Mouse (Mus musculus) heart, postnatal 14 days (tissue): ENCODE measurements around the gene Slc1a7. TPM values are rescaled to one million over a fixed set of nuclear protein-coding genes. Genes with fewer than 3 reads are reported as not detected.
A peak's percentile ranks its signal among the peaks of the same experiment; 100 is the strongest.

Experiments used
- DNase-seq, 2 experiments: peaks; one replicate each; pipeline ENCODE4 v3.0.0; 2021 to 2022
- intact Hi-C: fragments of 180-260 bp; cut with DNase I; formaldehyde crosslinking; loops from one replicate; pipeline ENCODE4 v1.15.1; 2025
- total RNA-seq, 2 experiments: library from RNA; stranded (reverse); gene quantifications; 2 replicates each; pipeline ENCODE4 v1.2.3; 2021

Gene Slc1a7
- total RNA-seq, 2 experiments from 2014 or later: 0.07 to 0.14 TPM

DNA sequence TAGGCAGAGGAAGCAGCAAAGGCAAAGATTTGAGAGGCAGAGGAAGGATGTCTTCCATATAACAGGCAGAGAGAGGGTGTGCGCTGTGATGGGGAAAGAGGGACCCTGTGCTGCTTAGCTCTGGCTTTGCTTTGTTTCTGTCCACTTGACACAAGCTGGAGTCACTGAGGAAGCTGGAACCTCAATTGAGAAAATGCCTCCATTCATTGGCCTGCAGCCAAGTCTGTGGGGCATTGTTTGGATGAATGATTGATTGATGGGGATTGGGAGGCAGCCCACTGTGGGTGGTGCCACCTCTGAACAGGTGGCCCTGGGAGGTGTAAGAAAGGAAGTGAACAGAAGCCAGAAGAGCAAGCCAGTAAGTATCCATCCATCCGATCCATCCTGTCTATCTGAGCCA lies 5.3 kb upstream of the Slc1a7 start:
- no peak for DNase-seq
- intact Hi-C loops: no loop called here

DNA sequence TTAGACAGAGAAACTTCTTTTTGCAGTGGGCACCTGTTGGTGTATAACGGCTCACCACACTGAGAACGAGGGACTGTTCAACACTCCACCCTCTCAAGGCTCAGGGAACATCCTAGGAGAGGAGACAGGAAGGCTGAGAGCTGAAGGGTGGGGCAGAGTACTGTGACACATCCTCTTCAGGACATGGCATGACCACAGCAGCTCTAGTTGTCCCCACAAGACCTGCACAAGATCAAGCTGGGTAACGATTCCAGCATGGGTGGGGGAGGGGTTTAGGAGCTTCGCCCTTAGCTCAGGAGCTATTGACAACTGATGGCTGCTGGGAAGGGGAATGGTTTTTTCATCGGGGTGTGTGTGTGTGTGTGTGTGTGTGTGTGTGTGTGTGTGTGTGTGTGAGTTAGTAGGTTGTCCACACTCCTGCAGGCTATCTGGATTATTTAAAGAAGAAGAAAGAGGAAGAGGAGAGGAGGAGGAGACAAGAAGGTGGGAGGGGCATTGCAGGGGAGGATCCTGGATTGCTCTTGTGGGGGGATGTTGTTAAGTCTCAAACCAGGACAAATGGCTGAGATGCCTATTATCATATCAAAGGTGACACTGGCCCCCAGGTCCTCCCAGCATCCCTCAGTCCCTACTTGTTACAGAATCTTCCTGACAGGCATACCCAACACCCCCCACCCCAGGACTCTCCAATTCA lies 1.6 kb upstream of the Slc1a7 start:
- intact Hi-C loops: no loop called here
- DNase-seq: peak in 1 of 2 experiments; percentile 55

DNA sequence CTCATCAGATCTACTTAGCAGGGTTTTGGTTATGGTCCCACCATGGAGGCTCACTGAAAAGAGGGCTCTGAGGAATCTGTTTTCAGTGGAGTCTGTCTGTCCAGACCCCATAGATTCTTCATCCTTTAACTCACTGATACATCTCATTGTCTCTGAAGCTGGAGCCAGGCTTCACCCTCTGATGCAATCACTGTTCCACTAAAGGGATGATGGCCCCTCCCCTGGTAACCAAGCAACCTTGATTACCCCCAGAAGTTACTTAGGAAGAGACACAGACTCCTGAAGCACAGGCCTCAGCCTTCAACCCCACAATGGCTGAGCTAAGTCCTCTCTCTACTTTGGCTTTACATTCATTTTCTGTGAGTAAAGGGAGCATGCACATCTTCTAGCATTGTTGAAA lies 1.6 kb downstream of the Slc1a7 start:
- no peak for DNase-seq
- intact Hi-C loops: no loop called here

DNA sequence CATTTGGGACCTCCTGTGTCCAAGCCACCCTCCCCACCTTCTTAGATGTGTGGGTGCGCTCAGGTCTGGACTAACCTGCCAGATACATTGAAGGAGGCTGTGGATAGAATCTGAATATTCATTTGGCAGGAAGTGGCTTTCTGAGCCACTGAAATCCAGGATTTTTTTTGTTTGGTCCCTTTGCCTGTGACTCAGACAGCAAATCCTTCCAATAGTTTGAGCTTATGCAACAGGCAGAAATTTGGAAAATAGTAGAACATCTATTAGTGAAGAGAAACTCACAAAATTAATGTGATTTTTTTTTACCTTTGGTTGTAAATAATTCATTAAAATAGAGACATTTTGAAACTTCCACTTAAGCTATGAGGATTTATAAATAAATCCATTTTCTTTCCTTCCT lies 3.0 kb downstream of the Slc1a7 start:
- intact Hi-C loops: no loop called here
- no peak for DNase-seq

DNA sequence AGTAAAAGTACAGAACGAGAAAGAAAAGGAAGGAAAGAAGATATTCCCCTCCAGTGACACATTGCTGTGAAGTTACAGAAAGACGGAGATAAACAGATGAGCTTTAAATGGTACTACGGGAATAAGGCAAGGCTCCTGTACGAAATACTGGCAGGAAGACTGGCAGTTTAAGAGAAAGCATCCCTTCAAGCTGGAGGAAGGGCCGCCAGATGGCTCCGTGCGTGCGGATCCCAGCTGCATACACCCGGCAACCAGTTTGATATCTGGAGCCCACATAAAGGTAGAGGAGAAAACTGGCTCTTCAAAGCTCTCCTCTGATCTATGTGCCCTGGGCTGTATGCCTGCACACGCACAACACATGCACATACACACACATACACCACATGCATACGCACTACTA lies 6.4 kb downstream of the Slc1a7 start:
- no peak for DNase-seq
- intact Hi-C loops: no loop called here

DNA sequence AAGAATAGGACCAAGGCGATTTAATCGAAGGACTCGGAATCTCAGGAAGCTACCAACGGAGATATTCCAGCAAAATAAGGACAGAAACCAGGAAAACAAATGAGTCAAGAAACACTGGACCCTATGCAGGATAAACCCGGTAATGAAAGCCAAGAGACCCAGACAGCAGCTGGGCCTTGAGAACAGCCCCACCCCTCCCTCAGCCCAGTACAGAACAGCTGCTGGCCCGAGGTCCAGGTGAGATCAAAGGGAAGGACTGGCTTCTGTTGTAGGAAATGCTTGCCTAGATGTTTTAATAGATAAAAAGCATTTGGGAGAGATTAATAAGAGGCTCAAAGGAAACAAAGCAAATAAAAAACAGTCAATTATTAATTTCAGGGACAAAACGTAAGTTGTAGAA lies 6.9 kb downstream of the Slc1a7 start:
- no peak for DNase-seq
- intact Hi-C loops: no loop called here

DNA sequence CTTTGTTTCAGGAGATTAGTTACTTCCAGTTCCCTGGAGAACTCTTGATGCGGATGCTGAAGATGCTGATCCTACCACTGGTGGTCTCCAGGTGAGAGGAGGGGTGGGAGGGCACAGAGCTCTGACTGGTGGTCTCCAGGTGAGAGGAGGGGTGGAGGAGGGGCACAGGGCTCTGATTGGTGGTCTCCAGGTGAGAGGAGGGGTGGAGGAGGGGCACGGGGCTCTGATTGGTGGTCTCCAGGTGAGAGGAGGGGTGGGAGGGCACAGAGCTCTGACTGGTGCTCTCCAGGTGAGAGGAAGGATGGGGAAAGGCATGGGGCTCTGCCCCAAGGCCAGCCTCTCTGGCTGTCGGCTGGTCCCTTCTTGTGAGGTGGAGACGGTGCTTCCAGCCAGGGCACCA lies 9.5 kb downstream of the Slc1a7 start:
- intact Hi-C loops: no loop called here
- no peak for DNase-seq

DNA sequence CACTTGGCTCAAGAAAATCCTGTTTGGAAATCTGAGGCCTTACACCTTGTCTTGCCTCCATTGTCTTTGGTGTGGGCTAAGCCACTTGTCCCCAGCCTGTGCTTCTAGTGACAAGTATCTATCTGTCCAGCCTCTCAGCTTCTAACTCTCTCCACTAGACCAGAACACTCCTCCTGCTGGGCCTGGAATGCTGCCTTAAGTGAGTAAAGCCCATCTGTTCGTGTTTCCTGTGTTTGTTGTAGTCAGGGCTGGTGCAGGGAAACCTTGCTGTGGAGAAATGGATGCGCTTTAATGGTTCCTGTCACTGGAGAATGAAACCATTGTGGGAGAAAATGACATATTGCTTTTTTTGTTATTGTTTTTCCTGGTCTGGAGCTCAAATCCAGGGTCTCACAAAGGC lies 11.4 kb downstream of the Slc1a7 start:
- intact Hi-C loops: no loop called here
- no peak for DNase-seq

DNA sequence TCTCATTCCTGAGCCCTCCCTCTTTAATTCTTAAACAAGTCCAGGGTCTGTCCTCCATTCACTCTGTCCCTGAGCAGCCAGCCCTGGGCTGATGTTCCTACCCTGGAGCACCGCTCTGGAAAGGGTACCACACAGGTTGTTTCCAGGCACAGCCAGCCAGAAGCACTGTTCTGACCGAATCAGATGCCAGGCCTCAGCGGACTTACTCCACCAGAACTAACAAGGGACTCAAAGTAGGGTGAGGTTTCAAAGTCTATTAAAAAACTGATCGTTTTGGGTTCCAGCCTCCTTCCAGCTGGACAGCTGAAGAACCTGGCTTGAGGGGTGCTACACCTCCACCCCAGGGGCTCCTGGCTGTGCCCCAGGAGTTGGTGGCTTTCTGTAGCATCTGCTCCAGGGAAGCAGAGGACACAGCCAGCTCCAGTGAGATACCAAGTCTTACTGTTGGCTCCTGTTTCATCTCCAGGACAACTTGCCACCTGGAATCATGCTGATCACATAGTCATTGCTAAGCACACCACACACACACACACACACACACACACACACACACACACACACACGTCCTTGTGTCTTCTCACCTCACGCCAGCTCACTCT lies 12.0 kb downstream of the Slc1a7 start:
- intact Hi-C loops: no loop called here
- no peak for DNase-seq

DNA sequence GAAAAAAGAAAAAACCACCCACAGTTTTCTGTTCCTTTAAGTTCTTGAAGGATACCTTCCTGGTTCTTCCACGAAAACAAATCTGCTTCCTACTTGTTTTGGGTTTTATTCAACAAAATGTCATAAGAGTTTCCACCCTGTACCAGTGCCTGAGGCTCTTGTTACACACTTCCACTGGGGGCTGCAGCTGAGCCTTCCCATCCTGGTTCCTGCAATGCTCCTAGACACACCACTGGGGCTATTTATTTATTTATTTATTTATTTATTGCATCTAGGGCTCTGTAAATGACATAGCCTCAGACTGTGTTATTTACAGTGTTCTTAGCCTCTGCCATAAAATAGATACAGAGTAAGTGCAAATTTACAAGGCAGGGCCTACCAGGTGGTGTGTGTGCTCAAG lies 15.6 kb downstream of the Slc1a7 start:
- intact Hi-C loops: no loop called here
- no peak for DNase-seq

DNA sequence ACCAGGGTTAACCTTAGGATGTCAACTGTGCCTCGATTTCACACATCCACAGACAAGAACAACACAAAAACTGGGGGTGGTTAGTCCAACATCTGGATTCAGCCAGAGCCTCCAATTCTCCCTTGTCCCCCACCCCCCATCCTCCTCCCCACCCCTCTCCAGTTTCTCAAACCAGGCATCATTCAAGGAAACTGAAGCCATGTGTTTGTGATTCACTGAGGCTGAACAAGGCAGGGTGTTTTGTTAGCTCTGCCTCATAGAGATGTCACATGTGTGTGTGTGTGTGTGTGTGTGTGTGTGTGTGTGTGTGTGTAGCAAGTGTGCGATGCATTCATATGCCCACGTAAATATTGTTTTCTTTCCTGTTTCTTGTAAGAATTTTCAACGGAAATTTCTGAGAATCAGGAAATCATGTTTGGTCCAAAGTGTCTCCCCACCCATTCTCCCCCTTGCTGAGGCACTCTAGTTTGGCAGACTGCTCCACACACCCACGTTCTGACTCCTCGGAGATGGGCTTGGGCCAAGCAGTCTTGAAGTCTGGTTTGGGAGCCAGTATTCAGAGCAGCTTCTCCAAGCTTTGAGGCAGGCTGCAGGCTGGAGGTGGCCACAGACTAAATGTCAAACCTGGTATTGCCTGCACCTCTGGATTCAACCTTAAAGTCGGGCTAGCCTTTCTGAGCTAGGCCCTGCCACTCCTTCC lies 16.3 kb downstream of the Slc1a7 start:
- DNase-seq: peak; percentile 75 to 81
- intact Hi-C loops: no loop called here

DNA sequence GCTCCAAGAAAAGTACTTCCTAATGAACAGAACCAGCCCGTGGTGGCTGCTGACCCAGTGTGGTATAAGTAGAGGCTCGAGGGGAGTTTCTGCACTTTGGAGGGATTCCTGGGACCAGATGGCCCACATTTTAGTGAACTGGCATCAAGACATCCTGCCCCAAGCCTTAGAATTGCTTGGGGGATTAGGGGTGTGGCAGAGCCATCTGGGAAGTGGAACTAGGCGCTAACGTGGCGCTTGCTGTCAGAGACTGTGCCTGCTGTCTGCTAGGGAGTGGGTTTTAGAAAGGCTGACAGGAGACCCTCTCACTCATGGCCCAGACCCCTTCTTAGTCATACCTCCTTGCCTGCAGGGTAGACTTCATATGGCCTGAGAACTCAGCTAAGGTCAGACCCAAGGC lies 17.7 kb downstream of the Slc1a7 start:
- intact Hi-C loops: no loop called here
- no peak for DNase-seq

DNA sequence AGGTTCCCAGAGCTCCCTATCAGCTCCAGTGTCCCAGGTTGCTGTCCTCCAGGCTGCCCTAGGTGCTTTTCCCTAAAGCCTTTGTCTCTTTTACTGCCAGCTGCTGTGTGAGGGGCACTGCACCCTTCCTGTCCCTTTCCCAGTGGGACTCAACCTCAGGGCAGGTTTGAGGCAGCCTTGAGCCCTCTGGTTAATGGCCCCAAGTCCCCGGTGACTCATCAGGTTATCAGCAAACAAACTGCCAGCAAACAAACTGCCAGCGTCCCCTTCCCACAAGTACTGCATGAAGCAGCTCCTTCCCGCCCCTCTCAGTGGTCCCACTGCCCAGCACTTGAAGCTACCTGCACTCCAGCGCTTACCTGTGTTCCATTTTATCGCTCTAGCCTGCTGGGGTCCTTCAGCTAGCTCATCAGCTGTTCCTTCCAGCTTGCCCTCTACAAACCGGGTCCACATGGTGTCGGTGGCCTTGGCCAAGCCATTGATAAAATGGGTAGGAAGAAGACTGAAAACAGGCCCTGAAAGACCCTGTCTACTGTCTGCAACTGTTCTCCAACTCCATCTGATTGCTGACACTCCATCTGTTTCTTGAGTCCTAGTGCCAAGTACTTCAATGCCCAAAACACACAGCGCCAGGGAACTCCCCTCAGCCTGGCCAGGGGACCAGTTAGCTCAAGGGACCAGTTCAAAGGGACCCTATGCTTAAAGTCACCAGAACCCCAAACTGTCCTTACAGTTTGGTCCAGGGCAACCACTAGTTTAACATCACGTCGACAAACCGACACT lies 18.4 kb downstream of the Slc1a7 start:
- DNase-seq: no peak
- intact Hi-C loops: no loop called here

DNA sequence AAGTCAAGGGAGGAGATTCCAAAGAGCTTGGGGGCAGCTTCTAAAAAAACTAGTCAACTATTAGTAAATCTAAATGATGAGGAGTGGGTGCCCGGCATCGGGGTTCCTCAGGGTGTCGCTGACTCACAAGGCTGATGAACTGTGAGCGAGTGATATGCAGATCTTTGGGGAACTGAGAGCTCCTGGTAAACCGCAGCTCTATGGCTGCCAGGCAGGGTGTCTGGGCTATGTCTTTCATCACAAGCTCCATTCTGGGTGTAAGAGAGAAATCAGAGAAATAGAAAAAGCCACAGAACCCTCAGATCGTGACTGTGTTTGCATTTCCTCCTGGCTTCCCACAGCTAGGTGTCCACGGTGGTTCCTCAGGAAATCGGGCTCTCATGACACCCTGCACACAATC lies 20.8 kb downstream of the Slc1a7 start:
- peak; percentile 34 to 46 for DNase-seq

DNA sequence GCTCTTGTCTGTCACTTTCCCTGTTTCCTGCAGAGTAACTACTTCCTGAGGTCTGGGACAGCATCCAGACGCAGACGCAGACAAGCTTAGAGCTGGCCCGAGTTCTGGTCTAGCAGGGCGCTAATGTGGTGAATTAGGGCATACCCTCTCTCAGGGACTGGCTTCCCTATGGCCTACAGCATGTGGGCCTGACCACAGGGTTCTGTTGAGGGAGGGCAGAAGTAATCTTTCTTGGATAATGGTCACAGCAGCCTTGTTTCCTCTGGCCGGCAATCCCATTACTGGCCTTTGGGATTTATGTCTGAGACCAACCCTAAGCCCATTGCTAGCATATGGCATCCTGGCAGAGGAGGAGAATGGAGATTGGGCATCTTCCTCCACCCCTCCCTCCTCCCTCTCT lies 22.7 kb downstream of the Slc1a7 start:
- intact Hi-C loops: no loop called here
- DNase-seq: no peak

More for the DNA sequence above, 20.8 kb downstream of the Slc1a7 start:
- intact Hi-C loops: no loop called here

DNA sequence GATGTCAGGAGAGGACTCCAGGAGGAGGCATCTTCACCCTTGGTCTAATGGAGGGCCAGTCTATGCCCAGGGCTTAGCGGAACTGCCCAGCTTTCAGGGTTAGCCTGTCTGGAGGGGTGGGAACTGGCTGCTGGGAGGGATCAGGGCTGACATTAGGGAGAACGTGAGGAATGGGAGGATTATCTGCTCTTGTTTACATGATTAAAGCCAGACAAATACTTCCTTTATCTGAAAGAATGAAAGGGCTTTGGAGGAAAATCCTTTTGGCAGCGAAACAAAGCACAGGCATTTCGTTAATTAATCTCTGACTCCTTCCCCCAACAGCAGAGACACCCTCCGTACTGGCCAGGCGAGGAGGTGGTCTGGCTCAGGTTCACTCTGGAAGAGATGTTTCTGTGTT lies 23.7 kb downstream of the Slc1a7 start:
- intact Hi-C loops: no loop called here

DNA sequence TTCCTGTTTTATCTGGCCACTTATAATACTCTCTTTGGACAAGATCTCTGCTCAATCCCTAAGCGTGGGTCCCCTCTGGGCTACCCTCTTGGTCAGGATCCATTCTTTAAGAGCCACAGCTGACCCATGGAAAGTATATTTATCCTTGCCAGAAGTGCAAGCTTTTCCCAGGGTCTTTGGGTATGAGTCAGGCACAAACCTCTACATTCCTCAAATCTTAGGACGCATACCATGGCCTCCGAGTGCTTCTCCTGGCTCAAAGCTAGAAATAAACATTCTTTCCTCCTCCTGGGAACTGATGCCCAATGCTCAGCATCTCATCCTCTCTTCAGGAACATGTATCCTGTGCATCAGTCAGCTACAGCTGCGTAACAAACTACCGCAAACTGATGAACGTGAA lies 26.9 kb downstream of the Slc1a7 start:
- DNase-seq: no peak
- intact Hi-C loops: no loop called here

More for the DNA sequence above, 23.7 kb downstream of the Slc1a7 start:
- DNase-seq: no peak

DNA sequence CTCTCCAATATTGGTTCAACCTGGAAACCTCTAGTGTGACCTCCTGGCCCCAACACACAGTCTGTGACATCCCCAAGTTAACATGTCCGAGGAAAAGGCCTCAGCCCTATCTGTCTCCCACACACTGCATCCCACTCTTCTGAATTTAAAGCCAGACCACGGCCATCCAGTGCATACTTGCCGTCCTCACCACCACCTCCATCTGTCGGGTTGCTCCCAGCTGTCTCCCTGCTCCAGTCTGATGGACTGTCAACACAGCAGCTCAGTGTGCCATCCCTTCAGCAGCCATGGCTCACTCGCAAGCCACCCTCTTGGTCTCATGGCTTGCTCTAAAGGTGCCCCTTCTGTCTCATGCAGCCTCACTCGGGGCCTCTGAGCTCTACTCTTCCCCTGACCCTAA lies 27.6 kb downstream of the Slc1a7 start:
- DNase-seq: no peak
- intact Hi-C loops: no loop called here

DNA sequence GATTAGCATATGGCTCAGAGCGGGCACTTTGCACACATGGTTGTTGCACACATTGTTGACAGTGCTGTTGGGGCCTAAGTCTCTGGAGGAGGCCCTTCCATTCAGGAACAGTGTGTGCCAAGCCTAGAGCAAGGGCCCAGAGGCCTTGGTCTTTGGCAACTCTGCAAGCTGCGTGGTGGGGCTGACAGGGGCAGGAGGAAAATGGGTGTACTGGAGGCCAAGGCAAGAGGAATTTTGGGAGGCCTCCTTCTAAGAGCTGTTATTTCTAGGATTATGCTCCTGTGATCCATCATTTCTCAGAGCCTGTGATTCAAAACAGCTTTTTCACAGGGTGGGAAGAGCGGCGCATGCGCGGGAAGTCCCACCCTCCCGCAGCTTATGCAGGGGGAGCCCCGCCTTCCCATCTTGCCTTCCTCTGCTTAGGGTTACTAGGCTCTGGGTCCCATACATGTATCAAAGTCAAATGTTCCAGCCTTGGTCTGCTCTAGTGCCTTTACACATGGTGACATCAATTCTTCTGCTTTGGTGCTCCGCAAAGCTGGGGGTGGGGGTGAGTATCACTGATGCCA lies 28.4 kb downstream of the Slc1a7 start:
- intact Hi-C loops: no loop called here
- no peak for DNase-seq

DNA sequence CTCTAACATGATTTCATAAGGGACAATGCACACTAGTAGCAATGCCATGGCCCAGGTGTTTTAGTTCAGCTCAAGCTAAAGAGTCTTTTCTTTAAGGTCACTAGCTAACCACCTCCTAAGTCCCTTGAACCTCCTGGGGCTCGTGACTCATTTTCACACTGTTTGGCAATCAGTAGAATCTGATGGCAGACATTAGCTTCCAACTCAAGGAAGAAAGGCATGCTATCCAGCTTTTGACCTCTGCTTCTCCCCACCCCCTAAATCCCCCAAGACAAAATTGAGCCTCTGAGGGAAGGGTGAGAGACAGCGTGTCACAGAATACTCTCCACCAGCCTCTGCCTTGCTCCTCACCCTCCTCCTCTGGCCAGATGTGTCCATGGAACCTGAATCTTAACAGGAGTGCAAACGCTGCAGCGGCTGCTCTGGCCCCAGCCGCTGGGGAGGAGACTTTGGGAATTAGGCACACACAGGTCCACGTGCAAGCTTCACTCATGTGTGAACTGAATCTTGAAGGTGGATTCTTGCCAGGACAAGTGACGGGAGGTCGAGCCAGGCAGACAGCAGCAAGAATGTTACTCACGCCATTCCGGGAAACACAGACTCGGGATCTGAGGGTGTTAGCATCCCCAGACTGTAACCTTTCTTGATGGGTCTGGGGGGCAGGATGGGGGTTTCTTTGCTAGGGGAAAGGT lies 30.7 kb downstream of the Slc1a7 start:
- intact Hi-C loops: no loop called here

More for the DNA sequence above, 30.7 kb downstream of the Slc1a7 start:
- peak; percentile 46 to 69 for DNase-seq
